Mouse (Mus musculus) liver, embryonic 14.5 days (tissue): Measurements from ENCODE around the gene Ppp4c. TPM values are rescaled to one million over a fixed set of nuclear protein-coding genes. Genes with fewer than 3 reads are reported as not detected.

Experiments used
- ATAC-seq: fragments of 200-750 bp; cut with Nextera tagmentation; 2 replicates; pipeline ENCODE4 v1.8.0; 2017; ENCODE audit warnings: moderate number of reproducible peaks, mild to moderate bottlenecking, moderate library complexity; ENCODE audit not compliant: insufficient read depth
- DNase-seq, 3 experiments: peaks; one replicate each; pipeline ENCODE4 v3.0.0-alpha.2; 2012 to 2013; ENCODE audit warnings: low read depth in 3 of 3, low spot score in 3 of 3
- H3K27ac ChIP-seq: fragments of 300-500 bp; sonication (generic); 2 replicates; pipeline ENCODE4 v1.5.1; 2014; ENCODE audit warnings: moderate library complexity, mild to moderate bottlenecking, control low read depth, inconsistent platforms
- H3K27me3 ChIP-seq: fragments of 300-500 bp; sonication (generic); 2 replicates; pipeline ENCODE4 v1.6.1; 2014; ENCODE audit warnings: mild to moderate bottlenecking, low read length, moderate library complexity; ENCODE audit not compliant: control insufficient read depth, insufficient read depth
- H3K36me3 ChIP-seq: fragments of 300-500 bp; sonication (generic); replicated peaks from 2 replicates; pipeline ENCODE4 v1.6.1; 2014; ENCODE audit warnings: low read depth; ENCODE audit not compliant: control insufficient read depth, insufficient read depth
- H3K4me1 ChIP-seq, 2 experiments: fragments of 200-500 bp in 1 of 2; fragments of 300-500 bp in 1 of 2; sonication (generic) in 1 of 2; replicated peaks; 2 replicates each; pipeline ENCODE4 v1.6.1; 2012 to 2014; ENCODE audit warnings: antibody characterized with exemption in 1 of 2, inconsistent platforms in 1 of 2, low read length in 1 of 2; ENCODE audit not compliant: control insufficient read depth in 2 of 2, insufficient read depth in 2 of 2
- H3K4me2 ChIP-seq: fragments of 300-500 bp; sonication (generic); 2 replicates; pipeline ENCODE4 v1.6.1; 2014; ENCODE audit warnings: low read depth, mild to moderate bottlenecking, control low read depth, moderate library complexity
- H3K4me3 ChIP-seq, 2 experiments: fragments of 200-500 bp in 1 of 2; fragments of 300-500 bp in 1 of 2; sonication (generic) in 1 of 2; 2 replicates each; pipeline ENCODE4 v1.5.1; 2012 to 2014; ENCODE audit warnings: low read depth in 2 of 2, low read length in 2 of 2, mild to moderate bottlenecking in 2 of 2, control low read depth in 1 of 2, inconsistent platforms in 1 of 2, moderate library complexity in 1 of 2; ENCODE audit not compliant: insufficient read depth in 1 of 2
- H3K9ac ChIP-seq: fragments of 300-500 bp; sonication (generic); replicated peaks from 2 replicates; pipeline ENCODE4 v1.6.1; 2014; ENCODE audit warnings: mild to moderate bottlenecking, control low read depth, moderate library complexity
- H3K9me3 ChIP-seq: fragments of 300-500 bp; sonication (generic); 2 replicates; pipeline ENCODE4 v1.6.1; 2016; ENCODE audit warnings: low read length, mixed read lengths; ENCODE audit not compliant: control insufficient read depth
- CTCF ChIP-seq: IDR thresholded peaks from 2 replicates; pipeline ENCODE4 v1.5.1; 2016; ENCODE audit warnings: antibody characterized with exemption, low read depth, control low read depth
- EP300 ChIP-seq: IDR thresholded peaks from 2 replicates; pipeline ENCODE4 v1.6.1; 2016; ENCODE audit warnings: antibody characterized with exemption, low read depth
- WGBS: fragments of 180-500 bp; shearing (Covaris S2); extraction: QIAGEN DNeasy Blood & Tissue Kit; methylation state at CpG from one replicate; pipeline ENCODE4 v1.1.7; 2014; ENCODE audit not compliant: insufficient replicate concordance; 5-methylcytosine and 5-hydroxymethylcytosine counted together
- polyA plus RNA-seq, 2 experiments: library from polyadenylated mRNA; depleted of rRNA in 1 of 2; stranded (reverse) in 1 of 2; unstranded in 1 of 2; fragments of >200 nt; fragmentation: Nextera tagmentation in 1 of 2; extraction: Ambion mirVana in 1 of 2; gene quantifications; 2 replicates each; pipeline versions ENCODE4 v1.2.1 to v1.2.3; 2012 to 2014

The Ppp4c gene
- polyA plus RNA-seq, 2 experiments, result 83.2 to 105 TPM

DNA sequence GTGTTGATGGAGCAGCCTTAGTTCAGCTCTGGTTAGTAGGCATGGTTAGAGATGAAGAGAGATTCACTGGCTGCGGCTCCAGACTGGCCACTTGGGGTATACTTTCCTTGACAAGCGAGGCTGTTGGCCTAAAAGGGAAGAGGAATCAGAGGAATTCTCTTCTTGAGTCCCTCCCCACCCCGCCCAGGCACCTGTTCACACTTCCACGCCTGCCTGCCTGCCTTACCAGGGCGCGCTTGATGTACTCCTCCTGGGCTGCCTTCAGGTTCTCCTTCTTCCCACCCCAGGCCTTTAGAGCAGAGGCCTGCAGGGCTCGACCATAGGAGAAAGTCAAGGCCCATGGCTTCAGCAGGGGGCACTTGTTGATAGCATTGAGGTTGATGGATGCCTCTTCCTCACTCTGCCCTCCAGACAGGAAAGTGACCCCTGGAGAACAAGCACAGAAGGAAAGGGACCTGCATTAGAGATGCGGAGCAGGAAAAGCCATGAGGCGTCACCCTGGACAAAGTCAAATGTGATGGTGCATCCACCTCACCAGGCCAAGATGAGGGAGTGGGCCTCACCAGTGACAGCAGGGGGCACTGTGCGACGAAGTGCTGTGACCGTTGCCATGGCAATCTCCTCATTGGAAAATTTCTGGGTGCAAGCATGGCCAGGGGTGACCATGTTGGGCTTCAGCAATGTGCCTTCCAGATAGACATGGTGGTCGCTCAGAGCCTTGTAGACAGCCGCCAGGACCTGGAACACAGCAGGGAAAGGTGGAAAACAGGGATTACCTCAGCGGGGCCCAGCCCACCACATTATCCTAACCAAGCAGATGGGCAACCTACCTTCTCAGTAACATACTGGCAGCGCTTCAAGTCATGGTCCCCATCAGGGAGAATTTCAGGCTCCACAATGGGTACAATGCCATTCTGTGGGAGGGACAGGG, 3.4 kb upstream of the Ppp4c start:
- Histone ChIP-seq H3K4me3 (no peak overlapping the region), H3K4me1 (peaks cover 24 to 34% of the 10 kb centered on the region in 2 experiments), H3K9me3 (no peaks in the 10 kb centered on the region), H3K27ac (no peak overlapping the region), H3K36me3 (peaks cover 23% of the 10 kb centered on the region), H3K4me2 (no peak overlapping the region), H3K27me3 (no peaks in the 10 kb centered on the region), H3K9ac (no peak overlapping the region)
- DNase-seq (no peak), ATAC-seq (no peak)
- TF ChIP-seq EP300 (no peak), CTCF (peak; percentile 53)
- 80% methylated on average over 16 of the region's 16 CpGs for WGBS

DNA sequence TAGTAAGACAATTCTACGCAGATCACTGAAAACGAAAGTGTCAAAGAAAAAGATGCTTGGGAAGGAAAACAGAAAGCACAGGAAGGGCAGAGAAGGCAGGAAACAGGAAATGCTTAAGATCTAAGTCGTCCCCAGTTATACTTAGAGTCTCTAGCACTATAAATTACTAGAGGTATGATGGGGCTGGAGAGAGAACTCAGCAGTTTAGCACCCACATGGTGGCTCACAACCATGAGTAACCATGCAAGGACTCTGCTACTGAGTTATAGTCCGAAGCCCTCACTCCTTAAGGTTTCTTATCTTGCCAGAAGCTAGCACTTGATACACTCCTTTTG, 1.9 kb upstream of the Ppp4c start:
- H3K4me3 ChIP-seq, result no peak overlapping the region
- ATAC-seq (no peak), DNase-seq (no peak)
- H3K4me2 ChIP-seq, result no peak overlapping the region
- TF ChIP-seq CTCF, result no peak
- TF ChIP-seq EP300, result no peak
- no peaks in the 10 kb centered on the region for H3K9me3 ChIP-seq
- peaks cover 32% of the 10 kb centered on the region for H3K36me3 ChIP-seq
- no peak overlapping the region for H3K9ac ChIP-seq
- no peaks in the 10 kb centered on the region for H3K27me3 ChIP-seq
- 37% methylated on average over 4 of the region's 4 CpGs for whole genome bisulfite sequencing
- H3K4me1 ChIP-seq, result peaks cover 17 to 25% of the 10 kb centered on the region in 2 experiments
- no peak overlapping the region for H3K27ac ChIP-seq

DNA sequence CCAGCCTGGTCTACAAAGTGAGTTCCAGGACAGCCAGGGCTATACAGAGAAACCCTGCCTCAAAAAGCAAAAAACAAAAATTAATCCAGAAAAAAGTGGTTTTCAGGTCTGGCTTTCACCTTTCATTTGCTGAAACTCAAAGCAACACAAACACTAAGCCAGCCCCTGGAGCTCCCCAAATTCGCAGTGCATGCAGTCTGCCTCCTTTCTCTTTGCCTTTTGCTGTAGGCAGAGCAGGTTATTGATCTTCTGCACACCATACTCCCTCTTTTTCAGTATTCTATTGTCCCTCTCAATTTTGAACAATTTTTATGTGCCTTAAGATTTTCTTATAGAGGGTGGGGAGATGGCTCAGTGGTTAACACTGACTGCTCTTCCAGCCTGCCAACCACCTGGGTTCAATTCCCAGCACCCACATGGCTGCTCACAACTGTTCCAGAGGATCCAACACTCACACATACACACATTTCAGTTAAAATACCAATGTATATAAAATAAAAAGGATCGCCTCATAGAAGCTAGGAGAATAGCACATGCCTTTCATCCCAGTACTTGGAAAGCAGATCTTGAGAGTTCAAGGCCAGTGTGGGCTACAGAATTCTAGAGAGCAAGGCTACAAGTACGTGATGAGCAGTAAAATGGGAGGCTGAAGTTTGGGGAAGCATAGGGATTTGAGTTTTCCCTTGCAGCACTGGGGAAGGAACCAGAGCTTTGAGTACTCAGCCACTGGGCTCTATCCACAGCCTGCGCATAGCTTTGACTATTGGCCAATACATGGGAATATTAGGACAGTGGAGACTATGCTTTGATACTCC, 1.4 kb upstream of the Ppp4c start:
- ATAC-seq (no peak), DNase-seq (no peak)
- 68% methylated on average over 4 of the region's 4 CpGs for WGBS
- Histone ChIP-seq H3K4me2 (no peak overlapping the region; the same call in 1 of the 2 replicates), H3K27me3 (no peaks in the 10 kb centered on the region), H3K9me3 (no peaks in the 10 kb centered on the region), H3K9ac (no peak overlapping the region), H3K4me1 (peaks cover 17 to 25% of the 10 kb centered on the region in 2 experiments), H3K36me3 (peaks cover 32% of the 10 kb centered on the region), H3K27ac (no peak overlapping the region), H3K4me3 (no peak overlapping the region)
- TF ChIP-seq EP300, result no peak
- TF ChIP-seq CTCF, result no peak

DNA sequence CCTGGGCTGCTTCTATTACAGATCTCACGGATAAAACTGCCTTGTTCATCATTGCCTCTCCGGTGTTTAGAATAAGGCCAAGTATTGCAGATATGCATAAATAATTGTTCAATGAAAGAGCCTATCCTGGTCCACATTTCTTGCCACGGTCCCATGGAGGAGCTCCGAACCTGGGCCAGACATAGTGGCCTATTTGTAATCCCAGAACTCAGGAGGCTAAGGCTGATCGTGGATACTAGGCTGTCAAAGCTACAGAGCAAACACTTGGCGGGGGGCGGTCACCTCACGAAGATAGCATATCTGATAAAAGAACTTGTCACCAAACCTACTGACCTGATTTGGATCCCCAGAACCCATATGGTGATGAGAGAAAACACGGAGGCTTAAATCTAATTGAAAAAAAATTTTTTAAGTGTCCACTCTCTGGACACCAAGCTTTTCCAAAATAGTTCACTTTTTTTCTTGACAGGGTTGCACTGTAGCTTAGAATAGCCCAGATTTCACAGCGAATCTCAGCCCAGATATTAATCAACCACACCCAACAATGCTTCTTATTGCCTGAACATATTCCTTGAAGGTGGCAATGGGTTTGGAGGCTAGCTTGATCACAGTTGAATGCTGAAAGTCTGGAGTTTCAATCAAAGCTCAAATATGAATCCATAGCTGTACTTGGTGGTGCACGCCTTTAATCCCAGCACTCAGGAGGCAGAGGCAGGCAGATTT, 586 bp upstream of the Ppp4c start:
- Histone ChIP-seq H3K9ac (peak overlapping the region; percentile 97), H3K36me3 (peaks cover 39% of the 10 kb centered on the region), H3K4me1 (peaks cover 13 to 23% of the 10 kb centered on the region in 2 experiments), H3K9me3 (no peaks in the 10 kb centered on the region), H3K4me3 (peak overlapping the region; percentile 60 to 97), H3K27me3 (no peaks in the 10 kb centered on the region), H3K4me2 (peak overlapping the region; percentile 91), H3K27ac (peak overlapping the region; percentile 67)
- DNase-seq (no peak), ATAC-seq (peak; percentile 8; the same call in 1 of the 2 replicates)
- 16% methylated on average over 11 of the region's 11 CpGs for WGBS
- no peak for TF ChIP-seq EP300
- TF ChIP-seq CTCF, result no peak

DNA sequence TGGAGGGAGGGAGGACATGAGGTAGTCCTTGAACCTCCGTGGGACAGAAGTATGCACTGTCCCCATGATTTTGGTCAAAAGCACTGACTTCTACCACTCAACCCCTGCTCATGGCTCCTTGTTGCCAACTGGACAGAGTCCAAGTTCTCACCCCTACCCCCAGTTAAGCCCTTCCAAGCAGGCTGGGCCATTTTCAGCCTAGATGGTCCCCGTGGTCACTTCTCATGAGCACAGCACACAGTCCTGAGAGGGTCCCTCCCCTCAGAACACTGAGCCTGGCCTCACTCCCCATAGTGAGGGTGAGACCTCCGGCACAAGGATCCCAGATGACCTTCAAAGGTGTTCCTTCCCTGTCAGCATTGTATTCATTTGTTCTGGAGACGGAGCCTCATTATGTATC, 3.2 kb downstream of the Ppp4c start:
- 80% methylated on average over 4 of the region's 4 CpGs for WGBS
- no peaks in the 10 kb centered on the region for H3K27me3 ChIP-seq
- no peak overlapping the region for H3K27ac ChIP-seq
- H3K4me2 ChIP-seq, result no peak overlapping the region
- ATAC-seq (no peak), DNase-seq (no peak)
- no peaks in the 10 kb centered on the region for H3K9me3 ChIP-seq
- H3K4me3 ChIP-seq, result no peak overlapping the region
- H3K36me3 ChIP-seq, result peaks cover 48% of the 10 kb centered on the region
- H3K4me1 ChIP-seq, result peaks cover 10 to 13% of the 10 kb centered on the region in 2 experiments
- TF ChIP-seq CTCF (no peak), EP300 (no peak)
- no peak overlapping the region for H3K9ac ChIP-seq
